Mouse (Mus musculus) liver, adult 2 months (tissue): ENCODE results near the gene Hist1h4a.

Experiments
- CTCF ChIP-seq: fragments of 200-500 bp; IDR thresholded peaks from 2 replicates; pipeline ENCODE4 v1.5.1; 2011; ENCODE audit warnings: low read depth, low read length, control low read depth
- POLR2A ChIP-seq: fragments of 200-500 bp; IDR thresholded peaks from 2 replicates; pipeline ENCODE4 v1.6.1; 2011; ENCODE audit warnings: low read length, control low read depth; ENCODE audit not compliant: insufficient read depth; ENCODE audit errors: extremely low read depth

- no peak for TF ChIP-seq CTCF
- TF ChIP-seq POLR2A = no peak
Measured at GRCm38 (mm10) chr13:23764324-23765171, 3.5 kb upstream of the Hist1h4a start.
